Mouse (Mus musculus): ENCODE results near the gene Akirin1.

The Akirin1 gene

DNA sequence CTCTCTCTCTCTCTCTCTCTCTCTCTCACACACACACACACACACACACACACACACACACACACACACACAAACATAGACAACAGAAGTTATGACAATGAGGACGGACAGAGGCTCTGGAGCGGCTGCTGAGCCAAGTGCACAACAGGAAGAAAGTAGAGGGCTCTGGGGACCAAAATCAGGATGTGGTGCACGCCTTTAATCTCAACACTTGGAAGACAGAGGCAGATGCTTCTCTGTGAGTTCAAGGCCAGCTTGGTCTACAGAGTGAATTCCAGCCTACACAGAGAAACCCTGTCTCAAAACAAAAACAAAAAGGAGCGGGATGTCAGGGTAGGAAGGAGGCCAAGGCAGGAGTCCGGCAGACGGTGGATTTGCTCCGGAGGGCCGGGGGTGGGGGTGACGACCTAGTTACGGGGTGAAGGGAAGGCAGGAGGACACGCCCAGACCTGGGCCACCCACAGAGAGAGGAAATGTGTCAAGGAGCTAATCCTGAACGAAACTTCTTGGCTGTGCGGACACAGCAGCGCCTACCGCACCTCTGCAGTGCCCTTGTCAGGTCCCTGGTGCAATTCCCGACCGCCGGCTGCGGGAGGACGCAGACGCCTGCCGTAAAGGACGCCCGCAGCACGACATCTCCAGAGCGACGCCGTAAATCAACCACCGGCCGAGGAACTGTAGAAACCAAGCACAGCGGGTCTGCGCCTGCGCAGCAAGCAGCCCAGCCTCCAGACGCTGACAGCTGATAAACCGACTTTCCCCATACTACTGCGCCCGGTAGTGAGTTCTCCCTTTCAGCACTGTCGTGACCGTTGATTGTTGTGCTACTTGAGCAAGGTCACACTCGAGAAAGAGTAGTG is 32.3 kb downstream of the Akirin1 start, which contains the start of gene Ndufs5:
TSS of gene Ndufs5 (minus strand) at position 629 of the 860 bp plus-strand sequence.
- peak; percentile 99 for DNase-seq

DNA sequence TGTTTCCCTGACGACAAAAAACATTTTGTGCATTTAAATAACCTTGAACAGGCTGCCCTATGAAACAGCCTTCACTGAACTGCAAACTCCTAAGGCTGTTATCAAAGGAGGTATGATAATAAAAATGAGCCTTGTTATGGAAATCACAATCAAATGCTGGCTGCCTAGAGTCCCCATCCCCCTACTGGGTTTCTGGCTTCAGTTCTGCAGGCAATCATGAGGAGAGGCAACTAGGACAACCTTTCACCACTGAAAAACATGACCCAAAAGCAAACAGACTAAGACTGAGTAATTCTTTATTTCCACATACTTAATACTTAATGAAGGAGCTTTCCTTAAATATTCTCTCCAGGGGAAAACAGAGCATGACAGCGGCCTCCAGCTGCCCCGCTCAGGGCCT is 37.7 kb downstream of the Akirin1 start:
- DNase-seq, result no peak

DNA sequence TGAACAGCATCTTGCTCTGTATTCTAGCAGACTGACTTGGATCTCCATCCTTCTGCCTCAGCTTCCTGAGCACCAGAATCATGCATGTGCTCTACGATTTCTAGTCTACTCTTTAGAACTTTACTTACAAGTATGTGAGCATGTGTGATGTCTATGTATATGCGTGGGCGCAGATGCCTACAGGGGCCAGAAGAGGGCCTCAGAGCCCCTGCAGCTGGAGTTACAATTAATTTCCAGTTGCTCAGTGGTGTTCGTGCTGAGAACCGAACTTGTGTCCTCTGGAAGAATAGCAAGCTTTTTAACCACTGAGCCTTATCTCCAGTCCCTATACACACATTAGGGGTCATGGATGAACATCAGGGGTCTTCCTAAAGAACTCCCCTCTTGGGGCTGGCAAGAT is 42.8 kb downstream of the Akirin1 start:
- DNase-seq, result no peak

DNA sequence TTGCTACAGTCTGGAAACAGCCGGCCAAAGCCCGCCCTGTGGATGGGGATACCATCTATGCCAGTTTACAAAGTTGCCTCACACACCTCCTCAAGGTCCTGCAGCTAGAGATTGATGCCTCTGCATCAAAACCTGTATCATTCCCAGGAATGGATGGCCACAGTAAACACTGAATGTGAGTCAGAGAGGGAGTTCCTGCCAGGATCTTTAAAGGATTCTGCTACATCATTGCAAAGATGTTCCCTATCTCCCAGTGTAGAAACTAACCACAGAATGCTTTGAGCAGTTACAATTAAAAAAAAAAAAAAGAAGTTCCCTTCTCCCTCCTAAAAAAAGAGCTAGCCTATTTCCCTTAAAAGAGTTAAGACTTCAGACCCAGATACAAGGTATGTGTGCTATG is 44.8 kb downstream of the Akirin1 start:
- DNase-seq, result no peak

DNA sequence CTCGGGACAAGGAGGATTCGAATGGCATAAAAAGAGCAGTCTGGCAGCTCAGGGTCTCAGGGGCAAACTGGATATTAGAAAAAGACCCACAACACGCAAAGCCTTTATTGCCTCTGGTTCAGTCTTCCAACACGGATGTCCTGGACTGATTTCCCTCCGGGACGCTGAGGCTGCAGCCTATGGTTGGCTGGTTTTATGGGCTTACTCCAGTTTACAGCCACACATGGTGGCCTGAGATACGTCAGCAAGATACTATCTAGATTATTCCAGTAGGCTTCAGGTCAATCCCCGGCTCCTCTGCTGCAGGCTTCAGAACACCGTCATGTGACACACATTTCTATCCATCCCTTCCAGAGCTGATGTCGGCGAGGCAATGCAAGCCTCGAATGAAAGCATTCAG is 56.8 kb downstream of the Akirin1 start:
- no peak for DNase-seq

DNA sequence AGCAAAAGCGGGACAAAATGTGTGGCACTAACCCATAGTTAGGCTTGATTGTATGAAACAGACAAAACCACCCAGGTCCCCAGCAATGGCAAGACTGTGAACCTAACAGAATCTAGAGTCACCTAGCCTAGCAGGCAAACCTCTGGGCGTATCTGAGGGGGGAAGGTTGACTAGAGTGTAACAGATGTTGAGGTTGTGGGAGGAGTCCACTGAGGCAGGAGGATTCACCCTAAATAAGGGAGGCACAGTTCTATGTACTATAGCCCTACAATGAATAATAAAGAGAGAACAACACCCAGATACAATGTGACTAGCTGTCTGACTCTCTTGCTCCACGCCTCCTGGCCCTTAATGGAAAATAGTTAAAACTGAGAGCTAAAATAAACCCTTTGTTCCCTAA is 58.1 kb downstream of the Akirin1 start:
- DNase-seq, result no peak

DNA sequence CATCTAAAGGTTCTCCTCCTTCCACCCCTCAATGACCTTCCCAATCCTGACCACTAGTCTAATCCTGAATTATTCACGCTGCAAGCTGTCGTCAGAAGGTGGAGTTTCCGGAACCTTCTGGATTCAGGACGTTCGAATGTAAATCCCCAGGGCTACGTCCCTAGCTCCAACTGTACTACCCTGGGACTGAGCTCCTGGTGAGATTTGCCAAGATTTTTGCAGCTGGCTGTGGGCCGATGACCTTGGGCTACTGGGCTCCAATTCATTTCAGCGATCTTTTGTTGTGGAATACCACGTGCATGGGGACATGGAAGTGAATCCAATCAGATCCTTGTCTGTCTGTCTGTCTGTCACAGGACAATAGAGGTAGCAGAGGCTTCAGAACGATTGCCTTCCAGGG is 59.8 kb downstream of the Akirin1 start:
- no peak for DNase-seq

DNA sequence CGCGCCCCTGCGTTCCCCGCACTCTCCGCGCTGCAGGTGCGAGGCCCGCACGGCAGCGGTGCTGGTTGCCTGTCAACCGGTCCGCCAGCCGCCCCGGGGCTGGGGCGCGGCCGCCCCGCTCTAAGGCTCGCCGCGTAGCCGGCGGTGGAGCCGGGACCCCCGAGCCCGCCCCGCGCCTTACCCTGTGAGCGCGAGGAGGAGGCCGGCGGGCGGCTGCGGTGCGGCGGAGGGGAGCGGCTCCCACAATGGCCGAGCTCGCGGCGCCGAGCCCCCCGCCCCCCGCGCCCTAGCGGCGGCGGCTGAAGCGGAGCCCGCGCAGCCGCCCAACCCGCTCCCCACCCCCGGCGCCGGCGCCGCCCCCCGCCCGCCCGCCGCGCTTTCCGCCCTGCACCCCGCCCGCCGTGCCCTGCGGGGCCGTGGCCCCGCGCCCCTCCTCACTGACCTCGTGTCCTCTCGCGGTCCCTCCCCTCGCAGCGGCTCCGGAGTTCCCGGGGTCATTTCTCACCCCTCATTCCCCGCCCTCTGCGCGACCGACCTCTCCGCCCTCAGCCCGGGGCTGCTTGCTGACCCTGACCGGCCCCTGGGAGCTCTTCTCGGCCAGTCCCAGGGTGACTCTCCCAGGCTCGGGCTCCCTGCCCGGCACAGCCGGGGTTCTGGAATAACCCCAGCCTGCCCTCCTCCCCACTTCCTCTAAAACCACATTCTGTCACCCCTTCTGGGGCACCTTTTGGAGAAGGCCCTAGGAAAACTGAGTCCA is 62.9 kb downstream of the Akirin1 start:
- peak; percentile 48 for DNase-seq

DNA sequence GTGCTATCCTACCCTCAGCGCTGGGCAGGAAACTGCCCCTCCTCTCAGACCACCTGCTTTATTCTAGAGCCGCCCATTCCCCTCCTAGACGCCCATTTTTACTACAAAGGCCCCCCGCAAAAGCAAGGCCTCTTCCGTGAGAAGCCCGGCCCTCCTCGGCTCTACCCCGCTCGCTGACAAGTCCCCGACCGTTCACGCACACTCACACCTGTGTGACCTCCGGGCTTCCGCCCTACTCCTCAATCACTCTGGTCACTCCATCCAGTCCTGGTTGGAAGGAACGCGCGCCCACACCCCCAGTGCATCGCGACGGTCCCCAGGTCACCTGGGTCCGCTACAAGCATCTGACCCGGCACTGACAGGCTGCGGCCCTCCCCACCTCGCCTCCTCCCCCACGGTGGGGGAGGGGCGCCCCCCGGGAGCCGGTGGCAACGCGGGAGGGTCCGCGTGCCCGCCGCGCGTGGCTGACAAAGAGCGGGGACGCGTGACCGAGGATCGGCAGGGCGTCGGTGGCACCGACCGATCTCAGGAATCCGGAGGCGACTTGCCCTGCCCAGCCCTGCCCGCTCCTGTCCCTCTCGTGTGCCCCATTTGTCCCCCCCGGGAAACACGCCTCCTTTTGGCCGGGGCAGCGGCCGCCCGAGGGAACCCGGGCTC is 63.6 kb downstream of the Akirin1 start:
- peak; percentile 40 for DNase-seq

DNA sequence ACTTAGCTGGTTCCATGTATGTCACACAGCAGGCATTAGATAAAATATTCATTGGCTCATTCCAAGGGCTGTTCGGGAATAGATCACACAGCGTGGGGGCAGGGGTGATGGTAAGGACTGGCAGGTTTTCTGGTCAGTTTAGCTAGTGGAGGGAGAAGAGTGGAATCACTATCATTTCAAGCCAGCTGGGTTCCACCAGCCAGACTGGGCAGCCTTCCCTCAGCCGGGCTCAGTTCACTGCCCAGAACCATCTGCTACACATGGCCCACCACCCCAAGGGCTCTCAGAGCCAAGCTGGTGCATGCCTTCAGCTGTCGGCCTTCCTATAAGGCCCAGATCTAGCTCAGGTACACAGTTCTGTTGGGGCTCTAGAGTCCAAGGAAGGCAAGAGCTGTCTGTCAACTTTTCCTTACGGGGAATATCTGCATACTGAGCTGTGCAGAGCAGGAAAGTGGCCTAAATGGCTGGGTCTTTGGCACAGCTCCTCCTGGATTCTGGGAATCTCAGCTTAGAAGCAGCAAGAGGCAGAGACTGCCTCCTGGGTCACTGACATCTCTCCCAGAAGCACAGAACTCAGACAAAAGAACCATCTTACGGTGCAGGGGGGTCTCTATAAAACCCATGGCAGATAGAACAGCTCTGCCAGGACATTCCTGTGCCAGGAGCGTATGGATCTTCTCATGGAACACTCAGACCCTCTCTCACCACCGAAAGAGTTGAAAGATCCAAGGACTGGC is 64.5 kb downstream of the Akirin1 start:
- no peak for DNase-seq

DNA sequence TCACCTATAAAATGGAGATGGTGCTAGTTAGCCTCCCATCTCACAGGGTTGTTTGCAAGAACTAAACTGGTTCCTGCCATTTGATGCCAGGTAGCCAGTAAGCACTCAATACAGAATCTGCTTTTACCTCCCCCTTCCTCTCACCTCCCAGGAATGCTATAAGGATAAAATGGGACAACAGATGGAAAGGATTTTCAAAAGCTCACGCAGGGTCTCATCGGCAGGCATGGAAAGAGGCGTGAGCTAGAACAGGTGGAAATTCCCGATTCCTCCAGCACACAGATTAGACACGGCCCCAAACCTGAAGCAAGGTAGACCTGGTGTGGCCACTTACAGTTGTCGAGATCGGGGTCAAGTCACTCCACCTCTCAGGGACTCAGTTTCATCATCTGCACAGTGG is 65.1 kb downstream of the Akirin1 start:
- no peak for DNase-seq

All from right cerebral cortex, postnatal 14 days (tissue).